Mouse (Mus musculus) brown adipose tissue, adult 24 weeks (tissue): ENCODE results near the gene Tspan11. TPM values are rescaled to one million over a fixed set of nuclear protein-coding genes. Genes with fewer than 3 reads are reported as not detected.

ENCODE experiments used
- H3K27ac ChIP-seq: fragments of 200-500 bp; replicated peaks from 2 replicates; pipeline ENCODE4 v1.5.1; 2012; ENCODE audit warnings: low read depth, mild to moderate bottlenecking, low read length
- H3K4me1 ChIP-seq: fragments of 200-500 bp; 2 replicates; pipeline ENCODE4 v1.6.1; 2012; ENCODE audit warnings: low read length, mixed read lengths; ENCODE audit not compliant: control insufficient read depth, insufficient read depth, insufficient read length
- H3K4me3 ChIP-seq: fragments of 200-500 bp; 2 replicates; pipeline ENCODE4 v1.5.1; 2012; ENCODE audit warnings: low read depth, mild to moderate bottlenecking, low read length, moderate library complexity; ENCODE audit not compliant: insufficient read depth
- polyA plus RNA-seq: library from polyadenylated mRNA; stranded (reverse); fragments of >200 nt; gene quantifications from 2 replicates; pipeline ENCODE4 v1.2.4, GENCODE M21; 2012; ENCODE audit not compliant: missing spikeins, insufficient read depth, insufficient read length

Gene Tspan11
- polyA plus RNA-seq, 1 experiment = 0.48 TPM

- no peak overlapping the region for H3K4me3 ChIP-seq
- no peaks in the 10 kb centered on the region for H3K4me1 ChIP-seq
- no peak overlapping the region for H3K27ac ChIP-seq
Observed at GRCm38 (mm10) chr6:127869121-127869520, 18.3 kb upstream of the Tspan11 start.

DNA sequence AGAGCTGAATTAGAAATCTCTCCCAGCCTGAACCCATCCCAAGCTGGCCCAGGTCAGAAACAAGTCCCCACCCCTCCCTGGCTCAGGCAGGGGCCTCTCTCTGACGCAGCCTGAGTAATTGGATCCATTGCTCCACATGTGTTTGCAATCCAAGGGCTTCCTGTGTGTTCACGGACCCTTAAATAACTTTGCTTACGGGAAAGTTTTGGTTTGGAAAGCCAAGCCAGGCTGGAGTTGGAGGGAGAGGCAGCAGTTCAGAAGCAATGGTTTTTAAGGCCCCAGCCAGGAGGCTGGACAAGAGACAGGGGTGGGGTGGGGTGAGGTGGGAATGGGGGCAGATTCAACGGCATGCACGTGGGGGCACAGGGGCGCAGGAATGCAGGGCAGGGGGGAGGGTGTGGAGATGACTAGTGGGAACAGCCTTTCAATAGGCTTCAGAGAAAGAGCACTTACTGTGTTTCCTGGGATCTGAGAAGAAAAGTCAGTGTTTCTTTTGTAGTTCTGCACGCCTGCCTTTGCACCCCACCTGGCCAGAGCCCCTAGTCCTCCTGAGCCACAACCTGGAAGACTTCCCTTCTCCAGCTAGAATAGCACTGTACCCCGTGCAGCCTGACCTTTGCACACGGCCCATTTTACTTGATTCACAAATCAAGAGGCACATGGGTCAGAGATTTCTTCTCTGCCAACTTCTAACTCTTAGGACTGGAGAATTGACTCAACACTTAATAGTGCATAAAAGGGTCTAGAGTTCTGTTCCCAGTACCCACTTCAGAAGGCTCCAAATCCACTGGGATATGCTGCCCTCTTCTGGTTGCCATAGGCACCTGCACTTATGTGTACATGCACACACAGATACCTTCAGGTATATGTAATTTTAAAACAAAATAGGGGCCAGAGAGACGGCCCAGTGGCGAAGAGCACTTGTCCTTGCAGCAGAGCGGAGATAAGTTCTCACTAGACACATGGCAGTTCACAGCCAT, 16.8 kb upstream of the Tspan11 start:
- Histone ChIP-seq H3K4me1 (no peaks in the 10 kb centered on the region), H3K27ac (no peak overlapping the region), H3K4me3 (no peak overlapping the region)

DNA sequence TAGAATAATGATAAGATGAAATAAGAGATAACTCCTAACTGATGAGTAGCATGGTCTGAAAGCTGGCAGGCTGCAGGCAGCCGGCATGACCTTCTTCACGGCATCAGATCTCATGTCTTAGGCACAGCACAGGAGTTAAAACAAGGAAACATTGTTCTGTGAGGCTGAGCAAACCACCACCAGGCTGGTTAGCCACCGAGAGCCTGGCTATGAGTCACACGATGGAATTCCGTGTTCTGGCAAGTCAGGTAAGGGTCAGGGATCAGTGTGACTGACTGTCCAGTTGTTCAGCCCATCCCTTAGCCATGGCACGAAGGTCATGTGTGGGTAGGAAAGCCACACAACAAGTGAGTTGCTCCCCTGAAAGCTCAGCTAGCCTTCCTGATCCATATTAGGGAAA, 16.0 kb upstream of the Tspan11 start:
- H3K4me1 ChIP-seq = no peaks in the 10 kb centered on the region
- no peak overlapping the region for H3K27ac ChIP-seq
- H3K4me3 ChIP-seq = no peak overlapping the region

- Histone ChIP-seq H3K4me3 (no peak overlapping the region), H3K27ac (no peak overlapping the region), H3K4me1 (no peaks in the 10 kb centered on the region)
Observed at GRCm38 (mm10) chr6:127872581-127872980, 14.8 kb upstream of the Tspan11 start.

GRCm38 (mm10) chr6:127875883-127876282, 11.5 kb upstream of the Tspan11 start:
- Histone ChIP-seq H3K4me1 (no peaks in the 10 kb centered on the region), H3K4me3 (no peak overlapping the region), H3K27ac (no peak overlapping the region)

- Histone ChIP-seq H3K27ac (no peak overlapping the region), H3K4me1 (no peaks in the 10 kb centered on the region), H3K4me3 (no peak overlapping the region)
Observed at GRCm38 (mm10) chr6:127876436-127876835, 11.0 kb upstream of the Tspan11 start.

- Histone ChIP-seq H3K27ac (no peak overlapping the region), H3K4me1 (no peaks in the 10 kb centered on the region), H3K4me3 (no peak overlapping the region)
Observed at GRCm38 (mm10) chr6:127877026-127877425, 10.4 kb upstream of the Tspan11 start.

GRCm38 (mm10) chr6:127879472-127879871, 7.9 kb upstream of the Tspan11 start:
- H3K27ac ChIP-seq = no peak overlapping the region
- no peaks in the 10 kb centered on the region for H3K4me1 ChIP-seq
- H3K4me3 ChIP-seq = no peak overlapping the region

GRCm38 (mm10) chr6:127886916-127887315, 473 bp upstream of the Tspan11 start:
- H3K27ac ChIP-seq = no peak overlapping the region
- no peaks in the 10 kb centered on the region for H3K4me1 ChIP-seq
- H3K4me3 ChIP-seq = no peak overlapping the region

GRCm38 (mm10) chr6:127888581-127888980, 1.2 kb downstream of the Tspan11 start:
- Histone ChIP-seq H3K4me3 (no peak overlapping the region), H3K27ac (no peak overlapping the region), H3K4me1 (no peaks in the 10 kb centered on the region)

DNA sequence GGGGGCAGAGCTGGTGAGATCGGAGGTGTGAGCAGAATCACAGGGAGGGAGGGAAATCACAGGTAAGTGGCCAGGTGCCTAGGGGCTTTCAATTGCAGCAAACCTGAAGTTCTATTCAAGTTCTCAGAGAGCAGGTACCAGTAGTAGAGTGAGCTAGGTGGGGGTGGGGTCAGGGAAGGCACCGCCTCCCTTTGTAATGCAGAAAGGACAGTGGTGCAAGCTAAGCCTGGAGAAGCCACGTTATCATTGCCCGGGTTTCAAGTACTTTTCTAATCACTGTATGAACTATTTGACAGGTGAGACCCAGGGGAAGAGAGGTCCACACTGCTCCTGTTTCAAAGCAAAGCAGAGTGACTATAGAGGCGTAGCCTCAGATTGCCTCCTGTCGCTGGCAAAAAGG, 6.2 kb downstream of the Tspan11 start:
- Histone ChIP-seq H3K27ac (no peak overlapping the region), H3K4me1 (no peaks in the 10 kb centered on the region), H3K4me3 (no peak overlapping the region)

DNA sequence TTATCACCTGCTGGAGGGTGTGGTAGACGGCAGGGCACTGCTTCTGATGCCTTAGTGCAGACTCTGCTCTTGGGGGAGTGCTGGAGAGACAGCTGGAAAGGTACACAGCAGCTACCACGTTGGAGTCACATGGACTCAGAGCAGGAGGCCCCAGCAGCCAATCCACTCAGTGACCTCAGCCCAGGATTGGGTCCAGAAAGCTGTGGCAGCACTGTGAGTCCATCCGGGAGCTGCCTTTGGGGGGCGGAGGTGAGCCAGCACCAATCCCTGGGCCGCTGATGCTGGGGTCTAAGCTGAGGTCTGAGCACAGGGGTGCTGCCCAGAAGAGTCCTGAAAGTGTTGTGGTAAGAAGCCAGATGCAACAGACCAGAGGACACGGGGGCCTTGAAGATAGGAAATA, 7.6 kb downstream of the Tspan11 start:
- Histone ChIP-seq H3K4me1 (no peaks in the 10 kb centered on the region; the same call in 1 of the 2 replicates), H3K4me3 (no peak overlapping the region), H3K27ac (no peak overlapping the region)

DNA sequence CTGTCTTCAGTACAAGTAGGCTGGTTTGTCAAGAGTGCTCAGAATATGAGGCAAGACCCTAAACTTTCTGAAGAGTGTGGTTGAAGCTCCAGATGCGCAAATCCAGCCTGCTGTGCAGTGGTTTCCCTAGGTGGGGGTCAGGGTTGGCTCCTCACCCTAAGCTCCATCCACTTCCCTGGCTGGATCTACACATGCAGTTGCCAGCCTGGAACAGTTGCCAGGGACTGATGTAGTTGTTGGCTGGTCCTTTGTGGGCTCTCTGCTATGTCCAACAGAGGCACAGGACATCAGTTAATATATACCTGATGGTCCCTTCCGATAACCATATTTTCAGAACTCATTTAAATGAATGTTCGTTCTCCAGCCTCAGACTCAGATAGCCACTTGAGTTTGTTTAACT, 9.0 kb downstream of the Tspan11 start:
- Histone ChIP-seq H3K4me1 (peaks cover 2% of the 10 kb centered on the region; the same call in 1 of the 2 replicates), H3K27ac (no peak overlapping the region), H3K4me3 (no peak overlapping the region)

- Histone ChIP-seq H3K27ac (no peak overlapping the region), H3K4me3 (no peak overlapping the region), H3K4me1 (peaks cover 2% of the 10 kb centered on the region; the same call in 1 of the 2 replicates)
Observed at GRCm38 (mm10) chr6:127897342-127897741, 10.0 kb downstream of the Tspan11 start.

- Histone ChIP-seq H3K27ac (no peak overlapping the region), H3K4me1 (peaks cover 2% of the 10 kb centered on the region; the same call in 1 of the 2 replicates), H3K4me3 (no peak overlapping the region)
Observed at GRCm38 (mm10) chr6:127900062-127900461, 12.7 kb downstream of the Tspan11 start.

- Histone ChIP-seq H3K4me3 (no peak overlapping the region), H3K27ac (no peak overlapping the region), H3K4me1 (peaks cover 2% of the 10 kb centered on the region; the same call in 1 of the 2 replicates)
Observed at GRCm38 (mm10) chr6:127901261-127901660, 13.9 kb downstream of the Tspan11 start.
